Mouse (Mus musculus): Measurements from ENCODE around the gene Rb1.

Rb1 gene

GRCm38 (mm10) chr14:73258181-73258580 lies 67.4 kb downstream of the Rb1 start:
- no peak for DNase-seq

DNA sequence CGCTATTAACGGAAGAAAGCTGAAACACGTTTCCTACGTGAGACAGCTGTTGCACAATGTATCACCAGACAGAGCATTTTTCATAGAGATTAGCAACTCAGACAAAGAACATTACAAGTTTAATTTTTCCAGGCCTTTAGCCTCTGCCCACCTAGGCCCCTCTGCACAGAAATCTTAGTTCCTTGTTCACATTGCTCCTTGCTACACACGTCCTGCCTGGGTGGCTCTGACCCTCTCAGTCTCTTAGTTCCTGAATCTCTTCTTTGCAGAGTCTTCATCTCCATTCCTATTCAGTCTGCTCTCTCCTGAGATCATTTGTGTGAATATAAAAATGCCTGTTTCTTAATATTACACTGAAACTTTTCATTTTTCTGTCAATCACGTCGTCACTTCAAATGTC lies 68.3 kb downstream of the Rb1 start:
- no peak for DNase-seq

- DNase-seq, result no peak
Measured at GRCm38 (mm10) chr14:73255426-73255970, 70.1 kb downstream of the Rb1 start.

DNA sequence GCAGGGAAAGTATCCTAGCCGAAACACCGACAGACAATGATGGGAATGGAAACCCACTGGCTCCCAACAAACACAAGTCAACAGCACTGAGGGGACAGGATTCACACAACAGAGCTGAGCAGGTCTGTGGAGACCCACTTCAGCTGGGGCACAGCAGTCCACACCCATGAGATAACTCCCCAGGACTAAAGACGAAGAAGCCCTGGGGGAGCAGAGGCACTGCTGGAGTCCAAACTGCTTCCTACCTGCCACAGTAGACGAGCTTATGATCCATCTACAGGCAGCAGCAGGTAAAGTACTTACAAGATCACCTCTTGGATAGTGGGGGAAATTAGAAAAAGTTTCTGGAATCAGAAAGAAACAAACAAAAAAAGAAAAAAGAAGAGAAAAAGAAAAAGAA lies 71.2 kb downstream of the Rb1 start:
- DNase-seq, result no peak

DNA sequence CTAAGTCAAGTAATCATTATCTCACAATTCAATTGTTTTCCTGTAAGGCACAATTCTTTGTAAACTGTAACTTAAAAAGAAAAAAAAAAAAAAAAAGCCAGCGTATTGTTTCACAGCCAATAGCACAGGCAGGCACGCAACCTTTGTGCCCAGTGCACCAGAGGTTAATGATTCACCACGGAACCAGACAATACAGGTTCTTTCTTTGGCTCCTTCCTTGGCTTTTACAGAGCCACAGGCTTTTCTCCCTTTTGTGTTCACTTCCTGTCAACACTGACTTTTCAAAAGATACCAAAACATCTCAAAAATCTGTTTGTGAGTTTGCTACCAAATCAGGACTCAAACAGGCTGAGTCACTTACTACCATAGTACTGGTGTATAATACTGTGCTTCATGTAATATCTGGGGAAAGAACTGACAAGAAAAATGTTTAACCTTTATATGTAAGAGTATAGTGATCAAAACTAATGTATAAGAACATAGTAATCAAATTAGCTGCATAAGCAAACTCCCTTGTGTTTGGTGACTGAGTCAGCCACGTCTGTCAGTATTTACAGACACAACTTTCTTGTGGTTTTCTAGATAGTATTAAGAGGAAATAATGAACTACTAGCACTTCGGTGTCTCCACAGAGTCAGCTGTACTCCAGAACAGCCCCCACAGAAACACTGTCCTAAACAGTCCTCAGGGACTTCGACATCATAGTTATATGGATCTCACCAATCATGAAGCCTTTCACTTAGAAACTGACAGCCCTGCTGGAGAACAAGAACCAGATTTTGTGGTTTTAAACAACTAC lies 72.0 kb downstream of the Rb1 start:
- DNase-seq, result no peak

GRCm38 (mm10) chr14:73252276-73252675 lies 73.3 kb downstream of the Rb1 start:
- no peak for DNase-seq

DNA sequence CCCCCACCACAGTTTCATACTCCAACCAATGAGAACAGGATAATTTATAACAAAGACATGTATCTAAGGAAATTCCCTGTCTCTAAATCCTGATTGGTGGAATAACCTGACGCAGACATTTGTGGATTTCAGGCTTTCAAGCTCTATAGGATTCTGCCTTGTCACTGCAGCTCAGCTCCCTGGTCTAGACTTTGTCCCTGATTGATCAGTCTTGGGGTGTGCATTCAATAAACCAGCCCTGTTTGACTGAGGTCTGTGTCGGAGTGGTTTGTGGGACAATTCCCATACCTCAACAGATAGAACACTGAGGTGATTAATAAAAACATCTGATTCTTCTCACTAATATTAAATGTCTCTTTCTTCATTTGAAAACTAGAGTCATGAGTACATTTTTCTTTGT lies 75.6 kb downstream of the Rb1 start:
- DNase-seq, result no peak

DNA sequence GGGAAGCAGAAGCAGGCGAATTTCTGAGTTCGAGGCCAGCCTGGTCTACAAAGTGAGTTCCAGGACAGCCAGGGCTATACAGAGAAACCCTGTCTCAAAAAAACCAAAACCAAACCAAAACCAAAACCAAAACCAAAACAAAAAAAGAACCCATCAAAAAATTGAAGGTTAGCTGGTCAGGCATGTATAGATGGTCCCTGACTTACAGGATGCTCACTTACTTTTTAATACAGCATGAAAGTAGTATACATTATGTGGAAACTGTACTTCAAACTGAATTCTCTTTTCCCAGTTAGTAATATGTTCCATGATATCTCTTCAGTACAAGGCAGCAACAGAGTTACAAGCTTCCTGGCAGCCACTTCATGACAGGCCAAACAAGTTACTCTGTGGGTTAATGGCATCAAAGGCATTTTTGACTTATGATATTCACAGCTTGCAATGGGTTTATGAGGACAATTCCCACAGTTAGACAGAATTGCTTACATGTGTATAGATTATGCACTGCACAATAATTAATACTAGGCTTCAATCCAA lies 81.5 kb downstream of the Rb1 start:
- DNase-seq, result no peak

- no peak for DNase-seq
Measured at GRCm38 (mm10) chr14:73239857-73240256, 85.8 kb downstream of the Rb1 start.

- DNase-seq, result no peak
Measured at GRCm38 (mm10) chr14:73239291-73239690, 86.3 kb downstream of the Rb1 start.

DNA sequence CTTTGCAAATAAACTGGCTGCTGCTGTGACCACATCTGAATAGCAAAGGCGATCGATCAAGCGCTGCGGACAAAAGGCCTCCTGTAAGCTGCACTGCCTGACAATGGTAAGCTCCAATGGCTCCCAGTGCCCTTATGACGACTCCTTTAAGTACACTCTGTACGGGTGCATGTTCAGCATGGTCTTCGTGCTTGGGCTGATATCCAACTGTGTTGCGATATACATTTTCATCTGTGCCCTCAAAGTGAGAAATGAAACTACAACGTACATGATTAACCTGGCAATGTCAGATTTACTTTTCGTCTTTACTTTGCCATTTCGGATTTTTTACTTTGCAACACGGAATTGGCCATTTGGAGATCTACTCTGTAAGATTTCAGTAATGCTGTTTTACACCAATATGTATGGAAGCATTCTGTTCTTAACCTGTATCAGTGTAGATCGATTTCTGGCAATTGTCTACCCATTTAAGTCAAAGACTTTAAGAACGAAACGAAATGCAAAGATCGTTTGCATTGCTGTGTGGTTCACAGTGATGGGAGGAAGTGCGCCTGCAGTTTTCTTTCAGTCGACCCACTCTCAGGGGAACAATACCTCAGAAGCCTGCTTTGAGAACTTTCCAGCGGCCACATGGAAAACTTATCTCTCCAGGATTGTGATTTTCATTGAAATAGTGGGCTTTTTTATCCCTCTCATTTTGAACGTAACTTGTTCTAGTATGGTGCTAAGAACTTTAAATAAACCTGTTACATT lies 86.9 kb downstream of the Rb1 start:
- no peak for DNase-seq

DNA sequence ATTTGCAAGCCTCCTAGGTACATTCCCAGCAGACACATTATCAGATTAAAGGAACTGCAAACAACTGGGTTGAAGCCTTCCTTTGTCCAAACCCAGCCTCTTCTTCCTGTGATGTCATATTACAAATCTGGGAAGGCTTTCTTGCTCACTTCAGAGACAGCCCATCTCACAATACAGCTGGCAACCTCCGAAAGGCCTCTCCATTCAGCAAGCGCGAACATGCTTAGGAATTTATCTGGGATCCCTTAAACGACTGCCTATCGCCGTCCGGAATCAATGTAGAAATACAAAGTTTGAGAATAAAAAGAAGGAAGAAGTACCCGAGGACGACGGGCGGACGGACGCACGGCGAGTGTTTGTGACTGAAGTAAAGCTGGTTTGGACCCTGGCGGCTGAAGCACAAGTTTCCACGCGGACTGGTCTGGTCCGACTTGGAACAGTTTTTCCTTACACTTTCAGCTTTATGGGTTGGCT lies 87.7 kb downstream of the Rb1 start, which contains the start of gene Lpar6:
TSS of gene Lpar6 (plus strand) at position 48 of the 474 bp plus-strand sequence.
- DNase-seq, result no peak

DNA sequence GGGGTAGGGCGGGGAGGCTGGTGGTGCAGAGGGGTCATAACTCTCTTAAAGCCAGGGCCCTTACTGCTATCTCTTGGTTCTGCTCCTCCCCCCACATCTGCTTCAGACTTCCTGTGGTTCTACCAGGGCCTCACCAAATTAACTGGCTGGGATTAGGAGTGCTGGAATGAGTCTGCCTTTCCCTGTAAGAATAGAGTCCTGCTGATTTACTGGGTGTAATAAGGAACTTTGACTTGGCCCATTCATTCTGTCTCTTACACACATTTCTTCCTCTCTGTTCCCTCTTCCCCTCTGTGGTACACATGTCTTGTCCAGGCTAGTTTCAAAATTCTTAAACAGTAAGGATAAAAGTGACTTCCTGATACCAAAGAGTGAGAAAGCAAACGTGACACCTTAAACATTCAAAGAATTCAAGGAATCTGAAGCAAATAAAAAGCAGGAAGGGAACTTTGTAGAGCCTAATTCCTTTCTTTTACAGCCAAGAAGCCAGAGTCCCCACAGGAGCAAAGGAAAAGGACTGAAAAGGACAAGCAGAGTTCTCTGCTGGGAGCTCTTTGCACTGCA lies 91.1 kb downstream of the Rb1 start:
- DNase-seq, result no peak

GRCm38 (mm10) chr14:73231286-73231982 lies 94.2 kb downstream of the Rb1 start:
- DNase-seq, result no peak

- no peak for DNase-seq
Measured at GRCm38 (mm10) chr14:73226849-73227248, 98.8 kb downstream of the Rb1 start.

DNA sequence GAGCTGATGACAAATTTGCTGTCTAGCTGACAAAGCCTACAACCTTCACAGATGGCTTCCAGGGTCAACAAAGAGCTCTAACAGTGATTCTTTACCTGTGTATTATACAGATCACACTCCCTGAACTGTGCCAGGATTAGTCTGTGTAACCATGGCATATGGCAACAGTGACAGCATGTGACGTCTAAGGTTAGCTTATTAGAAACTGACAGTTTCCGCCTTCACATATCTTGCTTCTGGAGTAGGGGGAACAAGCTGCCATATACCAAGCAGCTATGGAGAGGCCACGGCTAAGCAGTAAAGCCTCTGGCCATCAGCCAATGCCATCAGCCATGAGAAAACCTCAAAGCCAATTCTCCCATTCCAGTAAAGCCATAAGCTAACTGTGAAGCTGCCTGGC lies 99.3 kb downstream of the Rb1 start:
- DNase-seq, result peak; percentile 45 to 47

DNA sequence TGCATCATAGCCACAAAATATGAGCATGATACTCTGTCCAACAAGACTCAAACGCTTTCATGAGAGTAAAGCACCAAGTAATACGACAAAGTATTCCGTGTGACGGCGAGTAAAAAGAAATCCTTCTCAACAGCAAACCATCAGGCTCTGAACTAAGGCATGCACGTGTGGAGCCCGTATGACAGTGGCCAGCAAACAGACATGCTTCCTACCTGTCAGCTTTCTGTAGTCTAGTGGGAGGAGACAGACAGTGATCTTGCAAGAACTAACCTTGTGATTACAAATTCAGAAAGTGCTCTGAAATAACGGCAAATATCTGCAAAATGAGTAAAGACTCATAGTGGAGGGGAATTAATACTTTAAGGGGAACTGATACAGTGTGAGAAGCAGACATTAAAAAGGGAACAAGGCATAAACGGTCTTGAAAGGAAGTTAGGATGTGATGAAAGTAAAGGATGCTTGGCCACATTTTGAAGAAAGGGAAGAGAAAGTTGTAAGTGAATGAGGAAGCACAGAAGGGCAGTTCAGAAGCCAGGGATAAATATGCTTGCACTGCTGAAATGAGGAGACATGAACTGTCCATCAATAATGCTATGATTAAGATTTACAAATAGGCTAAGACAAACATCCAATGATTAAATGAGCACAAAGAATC lies 103.2 kb downstream of the Rb1 start:
- no peak for DNase-seq

- peak; percentile 22 to 44 for DNase-seq
Measured at GRCm38 (mm10) chr14:73217062-73217461, 108.6 kb downstream of the Rb1 start.

GRCm38 (mm10) chr14:73211477-73211876 lies 114.1 kb downstream of the Rb1 start:
- no peak for DNase-seq

GRCm38 (mm10) chr14:73210196-73210595 lies 115.4 kb downstream of the Rb1 start:
- no peak for DNase-seq

- DNase-seq, result no peak
Measured at GRCm38 (mm10) chr14:73209262-73209661, 116.4 kb downstream of the Rb1 start.

DNA sequence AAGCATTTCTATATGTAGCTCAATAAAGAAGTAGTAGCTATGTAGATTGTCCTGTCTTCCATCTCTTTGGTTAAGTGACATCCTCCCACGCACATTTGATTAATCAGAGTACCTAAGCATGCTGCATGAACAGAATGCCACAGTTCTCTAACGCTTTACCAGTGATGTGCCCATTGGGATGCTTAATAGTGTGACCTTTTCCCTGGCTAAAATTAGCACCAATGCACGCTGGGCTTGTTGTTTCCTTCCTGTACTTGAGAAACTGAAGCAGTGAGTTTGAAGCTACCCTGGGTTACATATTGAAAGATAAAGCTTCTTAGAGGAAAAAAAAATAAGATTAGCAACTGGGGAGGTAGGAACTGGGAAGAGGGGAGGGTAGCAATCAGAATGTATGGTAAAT lies 121.6 kb downstream of the Rb1 start:
- DNase-seq, result peak in 1 of 2 experiments; percentile 15

Measured in cerebellum, adult 18-20 months (tissue).